Mouse (Mus musculus) MEL (cell line): ENCODE data around the gene Gm10322. TPM values are rescaled to one million over a fixed set of nuclear protein-coding genes. Genes with fewer than 3 reads are reported as not detected.
A peak's percentile ranks its signal among the peaks of the same experiment; 100 is the strongest.

Source experiments
- DNase-seq: peaks from one replicate; pipeline ENCODE4 v3.0.0; 2011; ENCODE audit warnings: low read depth, low spot score
- H3K27ac ChIP-seq: 2 replicates; pipeline ENCODE4 v1.5.1; 2012; ENCODE audit warnings: low read depth, mild to moderate bottlenecking, control low read depth, low read length, moderate library complexity; ENCODE audit not compliant: control insufficient read depth
- H3K27me3 ChIP-seq, 2 experiments: fragments of 150-350 bp in 1 of 2; sonication (generic) in 1 of 2; 2 replicates each; pipeline ENCODE4 v1.6.1; 2012; ENCODE audit warnings: low read length in 2 of 2, mild to moderate bottlenecking in 2 of 2, improper control_type of control experiment in 1 of 2, moderate library complexity in 1 of 2; ENCODE audit not compliant: insufficient read depth in 2 of 2, control insufficient read depth in 1 of 2
- H3K36me3 ChIP-seq, 2 experiments: 2 replicates each; pipeline ENCODE4 v1.6.1; 2012 to 2014; ENCODE audit warnings: low read length in 2 of 2, improper control_type of control experiment in 1 of 2, inconsistent platforms in 1 of 2, mild to moderate bottlenecking in 1 of 2; ENCODE audit not compliant: insufficient read depth in 2 of 2, control insufficient read depth in 1 of 2
- H3K4me1 ChIP-seq, 2 experiments: fragments of 150-350 bp in 1 of 2; sonication (generic) in 1 of 2; 2 replicates each; pipeline ENCODE4 v1.6.1; 2012; ENCODE audit warnings: low read length in 2 of 2, improper control_type of control experiment in 1 of 2, mild to moderate bottlenecking in 1 of 2; ENCODE audit not compliant: insufficient read depth in 2 of 2, control insufficient read depth in 1 of 2
- H3K4me3 ChIP-seq, 2 experiments: fragments of 150-350 bp in 1 of 2; sonication (generic) in 1 of 2; 2 replicates each; pipeline ENCODE4 v1.5.1; 2012; ENCODE audit warnings: low read depth in 2 of 2, low read length in 2 of 2, mild to moderate bottlenecking in 2 of 2, moderate library complexity in 2 of 2, control low read depth in 1 of 2, improper control_type of control experiment in 1 of 2; ENCODE audit not compliant: control insufficient read depth in 1 of 2, insufficient read depth in 1 of 2
- H3K79me2 ChIP-seq: 2 replicates; pipeline ENCODE4 v1.6.1; 2012; ENCODE audit warnings: mild to moderate bottlenecking, low read length, moderate library complexity; ENCODE audit not compliant: control insufficient read depth, poor library complexity, insufficient read depth
- H3K9ac ChIP-seq: 2 replicates; pipeline ENCODE4 v1.6.1; 2012; ENCODE audit warnings: low read depth, mild to moderate bottlenecking, control low read depth, low read length, moderate library complexity; ENCODE audit not compliant: control insufficient read depth, poor library complexity, severe bottlenecking
- H3K9me3 ChIP-seq: fragments of 150-350 bp; sonication (generic); replicated peaks from 2 replicates; pipeline ENCODE4 v1.6.1; 2012; ENCODE audit warnings: mild to moderate bottlenecking, low read length, improper control_type of control experiment, moderate library complexity; ENCODE audit not compliant: insufficient read depth
- BHLHE40 ChIP-seq: IDR thresholded peaks from 2 replicates; pipeline ENCODE4 v1.6.1; 2012; ENCODE audit warnings: low read depth, mild to moderate bottlenecking, inconsistent platforms, low read length, improper control_type of control experiment, borderline replicate concordance
- CHD2 ChIP-seq: IDR thresholded peaks from 2 replicates; pipeline ENCODE4 v1.6.1; 2011; ENCODE audit warnings: low read length, improper control_type of control experiment
- CTCF ChIP-seq, 3 experiments: IDR thresholded peaks in 2 of 3; conservative IDR thresholded peaks in 1 of 3; 2 replicates each; pipeline ENCODE4 v1.5.1; 2011 to 2012; ENCODE audit warnings: low read length in 3 of 3, low read depth in 2 of 3, mild to moderate bottlenecking in 2 of 3, improper control_type of control experiment in 1 of 3, inconsistent platforms in 1 of 3, mixed read lengths in 1 of 3, moderate library complexity in 1 of 3; ENCODE audit not compliant: control insufficient read depth in 1 of 3, insufficient read depth in 1 of 3, poor library complexity in 1 of 3, severe bottlenecking in 1 of 3
- E2F4 ChIP-seq: IDR thresholded peaks from 2 replicates; pipeline ENCODE4 v1.6.1; 2011; ENCODE audit warnings: low read depth, low read length, improper control_type of control experiment, borderline replicate concordance
- EP300 ChIP-seq, 2 experiments: IDR thresholded peaks; 2 replicates each; pipeline ENCODE4 v1.6.1; 2011; ENCODE audit warnings: improper control_type of control experiment in 2 of 2, low read length in 2 of 2, low read depth in 1 of 2, mild to moderate bottlenecking in 1 of 2
- ETS1 ChIP-seq: IDR thresholded peaks from 2 replicates; pipeline ENCODE4 v1.6.1; 2012; ENCODE audit warnings: low read depth, mild to moderate bottlenecking, inconsistent platforms, low read length, improper control_type of control experiment, moderate library complexity
- GATA1 ChIP-seq: IDR thresholded peaks from 2 replicates; pipeline ENCODE4 v1.6.1; 2011; ENCODE audit warnings: low read depth, low read length, improper control_type of control experiment
- JUND ChIP-seq: IDR thresholded peaks from 2 replicates; pipeline ENCODE4 v1.6.1; 2011; ENCODE audit warnings: low read depth, mild to moderate bottlenecking, improper control_type of control experiment, low read length
- KAT2A ChIP-seq: conservative IDR thresholded peaks from 2 replicates; pipeline ENCODE4 v1.6.1; 2012; ENCODE audit warnings: low read depth, low read length, improper control_type of control experiment, inconsistent platforms
- MAFK ChIP-seq: IDR thresholded peaks from 2 replicates; pipeline ENCODE4 v1.6.1; 2011; ENCODE audit warnings: low read depth, mild to moderate bottlenecking, low read length, improper control_type of control experiment, borderline replicate concordance
- MYB ChIP-seq: IDR thresholded peaks from 2 replicates; pipeline ENCODE4 v1.6.1; 2011; ENCODE audit warnings: mild to moderate bottlenecking, low read depth, low read length, improper control_type of control experiment
- NRF1 ChIP-seq: IDR thresholded peaks from 2 replicates; pipeline ENCODE4 v1.6.1; 2014; ENCODE audit warnings: low read depth, mild to moderate bottlenecking, inconsistent platforms, low read length, improper control_type of control experiment, moderate library complexity; ENCODE audit not compliant: poor library complexity, insufficient read depth, severe bottlenecking
- POLR2A ChIP-seq, 2 experiments: IDR thresholded peaks; 2 replicates each; pipeline ENCODE4 v1.6.1; 2011 to 2012; ENCODE audit warnings: low read length in 2 of 2, mild to moderate bottlenecking in 2 of 2, control low read depth in 1 of 2, improper control_type of control experiment in 1 of 2, low read depth in 1 of 2, moderate library complexity in 1 of 2; ENCODE audit not compliant: control insufficient read depth in 1 of 2, insufficient read depth in 1 of 2, poor library complexity in 1 of 2
- POLR2AphosphoS5 ChIP-seq: IDR thresholded peaks from 2 replicates; pipeline ENCODE4 v1.6.1; 2012; ENCODE audit warnings: low read depth, borderline replicate concordance, mild to moderate bottlenecking, inconsistent platforms, low read length, moderate library complexity, mixed read lengths
- RCOR1 ChIP-seq: IDR thresholded peaks from 2 replicates; pipeline ENCODE4 v1.6.1; 2012; ENCODE audit warnings: low read depth, mild to moderate bottlenecking, inconsistent platforms, low read length, improper control_type of control experiment
- SIN3A ChIP-seq: IDR thresholded peaks from 2 replicates; pipeline ENCODE4 v1.6.1; 2012; ENCODE audit warnings: low read length, improper control_type of control experiment, inconsistent platforms
- TAL1 ChIP-seq: IDR thresholded peaks from 2 replicates; pipeline ENCODE4 v1.6.1; 2012; ENCODE audit warnings: mild to moderate bottlenecking, inconsistent platforms, low read length, moderate library complexity, mixed read lengths
- TCF12 ChIP-seq: IDR thresholded peaks from 2 replicates; pipeline ENCODE4 v1.6.1; 2014; ENCODE audit warnings: low read depth, mild to moderate bottlenecking, inconsistent platforms, low read length, improper control_type of control experiment, moderate library complexity
- USF1 ChIP-seq: IDR thresholded peaks from 2 replicates; pipeline ENCODE4 v1.6.1; 2014; ENCODE audit warnings: low read depth, mild to moderate bottlenecking, inconsistent platforms, low read length, improper control_type of control experiment, moderate library complexity
- ZKSCAN1 ChIP-seq: IDR thresholded peaks from 2 replicates; pipeline ENCODE4 v1.6.1; 2012; ENCODE audit warnings: low read depth, mild to moderate bottlenecking, inconsistent platforms, low read length, improper control_type of control experiment, moderate library complexity
- ZMIZ1 ChIP-seq: IDR thresholded peaks from 2 replicates; pipeline ENCODE4 v1.6.1; 2012; ENCODE audit warnings: low read depth, mild to moderate bottlenecking, inconsistent platforms, low read length, improper control_type of control experiment, moderate library complexity
- polyA plus RNA-seq, 2 experiments: library from polyadenylated mRNA; stranded (reverse) in 1 of 2; unstranded in 1 of 2; fragments of >175 nt in 1 of 2; fragments of >200 nt in 1 of 2; gene quantifications; 2 replicates each; pipeline versions ENCODE4 v1.2.1 to v1.2.4; 2012; ENCODE audit warnings: low replicate concordance in 2 of 2, low read depth in 1 of 2; ENCODE audit not compliant: insufficient read length in 2 of 2, insufficient read depth in 1 of 2, missing spikeins in 1 of 2
- total RNA-seq: library from RNA; depleted of rRNA; stranded (reverse); fragments of 300-350 nt; gene quantifications from 2 replicates; pipeline ENCODE4 v1.2.3, GENCODE M21; 2012

Gene Gm10322
- total and polyA plus RNA-seq, 3 experiments = 0.58 TPM; not detected in 2

DNA sequence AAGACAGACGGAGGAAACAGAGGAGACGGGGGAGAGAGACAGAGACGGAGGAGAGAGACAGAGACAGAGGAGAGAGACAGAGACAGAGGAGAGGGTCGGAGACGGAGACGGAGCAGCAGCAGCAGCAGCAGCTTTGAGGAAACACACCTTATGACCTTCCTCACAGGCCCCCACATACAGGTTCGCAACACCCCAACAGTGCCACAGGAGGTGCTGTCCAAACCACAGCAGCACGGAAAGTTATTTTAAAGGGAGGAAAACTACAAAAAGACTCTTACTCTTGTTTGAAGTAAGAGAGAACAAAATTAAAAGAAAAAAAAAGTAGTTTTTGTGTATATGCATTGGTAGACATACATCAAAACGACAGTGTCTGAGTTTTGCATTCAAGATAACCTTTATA is 27.8 kb downstream of the Gm10322 start:
- H3K79me2 ChIP-seq = no peaks in the 10 kb centered on the region
- H3K36me3 ChIP-seq = peaks cover 0 to 13% of the 10 kb centered on the region in 2 experiments; a peak in 2 of 4 replicates
- H3K9ac ChIP-seq = peak overlapping the region; percentile 48
- TF ChIP-seq CHD2 (no peak), RCOR1 (peak; percentile 16; the same call in 1 of the 2 replicates), ZMIZ1 (no peak)
- DNase-seq = peak; percentile 48
- no peaks in the 10 kb centered on the region for H3K9me3 ChIP-seq
- H3K27me3 ChIP-seq = no peaks in the 10 kb centered on the region
- peak overlapping the region; percentile 39 to 51 for H3K4me3 ChIP-seq
- no peak overlapping the region for H3K27ac ChIP-seq
- peaks cover 10 to 19% of the 10 kb centered on the region in 2 experiments for H3K4me1 ChIP-seq

DNA sequence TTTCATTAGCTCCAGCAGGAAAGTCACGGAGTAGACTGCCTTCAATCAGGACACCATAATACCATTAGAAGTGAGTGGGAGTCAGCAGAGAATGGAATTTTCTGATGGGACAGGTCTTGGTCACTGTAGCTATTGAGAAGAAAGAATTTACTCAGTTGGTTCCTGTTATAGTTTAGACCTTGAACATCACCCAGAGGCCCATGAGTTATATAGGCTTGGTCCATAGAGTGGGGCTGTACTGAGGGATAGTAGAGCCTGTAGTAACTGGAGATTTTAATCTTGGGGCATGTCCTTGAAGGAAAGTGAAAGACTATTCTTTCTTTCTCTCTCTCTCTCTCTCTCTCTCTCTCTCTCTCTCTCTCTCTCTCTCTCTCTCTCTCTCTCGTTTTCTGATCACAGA is 28.8 kb downstream of the Gm10322 start:
- Histone ChIP-seq H3K9ac (peak overlapping the region; percentile 13; the same call in 1 of the 2 replicates), H3K79me2 (no peaks in the 10 kb centered on the region), H3K9me3 (no peaks in the 10 kb centered on the region), H3K27ac (peak overlapping the region; percentile 46), H3K27me3 (no peaks in the 10 kb centered on the region), H3K36me3 (peaks cover 0 to 13% of the 10 kb centered on the region in 2 experiments; a peak in 2 of 4 replicates), H3K4me3 (peak overlapping the region; percentile 23 to 46)
- TF ChIP-seq E2F4 = no peak
- 0 out of 2 replicates have a peak, but pooled peaks have one; percentile 0 for TF ChIP-seq NRF1
- no peak for TF ChIP-seq USF1
- TF ChIP-seq, all 39 proteins: peak for 1
- peaks cover 10 to 19% of the 10 kb centered on the region in 2 experiments for H3K4me1 ChIP-seq
- DNase-seq = peak; percentile 52

GRCm38 (mm10) chr10:59645153-59645552 is 29.3 kb downstream of the Gm10322 start:
- peak overlapping the region; percentile 23 to 46 for H3K4me3 ChIP-seq
- peak overlapping the region; percentile 57 for H3K27ac ChIP-seq
- no peaks in the 10 kb centered on the region for H3K27me3 ChIP-seq
- TF ChIP-seq SIN3A (peak; percentile 57), GATA1 (peak; percentile 71), TAL1 (no peak), CTCF (IDR thresholded peaks at IDR 0.05 in 2 of 3, conservative IDR thresholded peaks at IDR 0.05 in 1 of 3; ENCODE audit: control insufficient read depth in 1 of 3, insufficient read depth in 1 of 3, low read depth in 2 of 3, low read length in 3 of 3, poor library complexity in 1 of 3, severe bottlenecking in 1 of 3) (no peak), E2F4 (no peak), JUND (no peak), ZKSCAN1 (no peak), EP300 (IDR thresholded peaks at IDR 0.05; ENCODE audit: low read depth in 1 of 2, low read length in 2 of 2) (peak; percentile 67 to 89), RCOR1 (peak; percentile 52; the same call in 1 of the 2 replicates), POLR2A (IDR thresholded peaks at IDR 0.05; ENCODE audit: control insufficient read depth in 1 of 2, insufficient read depth in 1 of 2, low read depth in 1 of 2, low read length in 2 of 2, poor library complexity in 1 of 2) (no peak), MYB (no peak), BHLHE40 (no peak), NRF1 (0 out of 2 replicates have a peak, but pooled peaks have one; percentile 2), KAT2A (no peak), POLR2AphosphoS5 (no peak), ETS1 (peak; percentile 56), MAFK (no peak), TCF12 (peak; percentile 59; the same call in 1 of the 2 replicates)
- no peaks in the 10 kb centered on the region for H3K9me3 ChIP-seq
- no peaks in the 10 kb centered on the region for H3K79me2 ChIP-seq
- peak; percentile 83 for DNase-seq
- H3K36me3 ChIP-seq = peaks cover 0 to 13% of the 10 kb centered on the region in 2 experiments; a peak in 2 of 4 replicates
- H3K9ac ChIP-seq = 0 out of 2 replicates have a peak overlapping the region, but pooled peaks have one; percentile 19
- peaks cover 10 to 19% of the 10 kb centered on the region in 2 experiments for H3K4me1 ChIP-seq
